ENCODE assay signal across 8 mouse cellular contexts in genomic region chr6:47794106-47794830, GRCm38 (mm10). TPM values are rescaled to one million over a fixed set of nuclear protein-coding genes. Genes with fewer than 3 reads are reported as not detected.
DNase-seq lines count a peak whose midpoint lies in the region; ATAC-seq and TF ChIP-seq lines count a peak whose summit lies in the region.

No protein-coding gene starts in this region.

- H3K27me3 ChIP-seq in neural tube, embryonic 13.5 days = no peaks in the 10 kb centered on the region
- H3K27me3 ChIP-seq in neural tube, embryonic 15.5 days (replicated peaks) = no peaks in the 10 kb centered on the region

- WGBS in neural tube, embryonic 13.5 days = 45% methylated on average over 10 of the region's 10 CpGs
- WGBS in neural tube, embryonic 15.5 days = 51% methylated on average over 10 of the region's 10 CpGs
- 69% methylated on average over 10 of the region's 10 CpGs for WGBS in bone marrow, adult 2 months

- TF ChIP-seq POLR2A in bone marrow, adult 2 months (IDR thresholded peaks at IDR 0.05; ENCODE audit: borderline replicate concordance, control insufficient read depth, low read depth, low read length) = no peak

- H3K9ac ChIP-seq in neural tube, embryonic 13.5 days = no peak overlapping the region
- H3K9ac ChIP-seq in neural tube, embryonic 15.5 days (replicated peaks) = no peak overlapping the region

- no peaks in the 10 kb centered on the region for H3K4me1 ChIP-seq in neural tube, embryonic 13.5 days (replicated peaks)
- H3K4me1 ChIP-seq in neural tube, embryonic 15.5 days = peaks cover 1% of the 10 kb centered on the region; the same call in 1 of the 2 replicates
- H3K4me1 ChIP-seq in bone marrow, adult 2 months (ENCODE audit: control insufficient read depth, insufficient read depth, low read length) = no peaks in the 10 kb centered on the region; the same call in none of the 2 replicates

- peaks cover 51% of the 10 kb centered on the region for H3K36me3 ChIP-seq in neural tube, embryonic 13.5 days
- H3K36me3 ChIP-seq in neural tube, embryonic 15.5 days = peaks cover 47% of the 10 kb centered on the region

- H3K9me3 ChIP-seq in neural tube, embryonic 13.5 days = no peaks in the 10 kb centered on the region
- no peaks in the 10 kb centered on the region for H3K9me3 ChIP-seq in neural tube, embryonic 15.5 days (replicated peaks)

- no peak overlapping the region for H3K4me2 ChIP-seq in neural tube, embryonic 13.5 days
- no peak overlapping the region for H3K4me2 ChIP-seq in neural tube, embryonic 15.5 days

- TF ChIP-seq CTCF in bone marrow, adult 2 months (IDR thresholded peaks at IDR 0.05; ENCODE audit: control insufficient read depth, insufficient read depth, low read length) = peak; percentile 28

- ATAC-seq in neural tube, embryonic 13.5 days (ENCODE audit: low read depth) = peak; percentile 44; the same call in 1 of the 2 replicates
- no peak for ATAC-seq in neural tube, embryonic 15.5 days (ENCODE audit: low FRiP score)

- H3K4me3 ChIP-seq in neural tube, embryonic 13.5 days = no peak overlapping the region
- no peak overlapping the region for H3K4me3 ChIP-seq in neural tube, embryonic 15.5 days (replicated peaks)
- H3K4me3 ChIP-seq in bone marrow, adult 2 months (replicated peaks; ENCODE audit: control insufficient read depth, low read depth, low read length) = no peak overlapping the region

- DNase-seq in gastrocnemius, adult 18-20 months (ENCODE audit: low spot score) = peak; percentile 18
- DNase-seq in gastrocnemius, postnatal 4 days (ENCODE audit: low spot score in 2 of 2) = no peak
- DNase-seq in kidney, postnatal 14 days = peak; percentile 58
- peak; percentile 63 for DNase-seq in thymus, postnatal 4 days
- no peak for DNase-seq in spleen, adult 18-20 months

- H3K27ac ChIP-seq in neural tube, embryonic 13.5 days (replicated peaks) = no peak overlapping the region
- no peak overlapping the region for H3K27ac ChIP-seq in neural tube, embryonic 15.5 days (replicated peaks)
- no peak overlapping the region for H3K27ac ChIP-seq in bone marrow, adult 2 months (ENCODE audit: control insufficient read depth, insufficient read depth, low read depth, low read length, poor library complexity)

RNA-seq across cellular contexts. Expression of gene Pdia4, which starts 19.0 kb away (rescaled TPM):
- total RNA-seq in gastrocnemius, adult 18-20 months (2021) = 10 to 100 TPM; 10.2 to 14.4 TPM
- total RNA-seq in gastrocnemius, postnatal 4 days (2021) = 10 to 100 TPM; 60.3 to 64.3 TPM
- polyA plus RNA-seq in neural tube, embryonic 13.5 days (2015; fragmentation: Nextera tagmentation; extraction: Ambion mirVana) = 187 and 204 TPM in 2 replicates
- polyA plus RNA-seq in neural tube, embryonic 15.5 days (2015; fragmentation: Nextera tagmentation; extraction: Ambion mirVana) = 147 and 177 TPM in 2 replicates
- 14.3 and 39.4 TPM in 2 replicates for polyA plus RNA-seq in bone marrow, adult 2 months (2011; ENCODE audit: insufficient read depth, insufficient read length, low replicate concordance, missing spikeins)

RNA-seq across cellular contexts. Expression of gene Zfp786, which starts 36.4 kb away (rescaled TPM):
- under 1 TPM; 0.73 to 0.76 TPM for total RNA-seq in gastrocnemius, adult 18-20 months (2021)
- total RNA-seq in gastrocnemius, postnatal 4 days (2021) = 1 to 10 TPM; 1.0 to 1.3 TPM
- polyA plus RNA-seq in neural tube, embryonic 13.5 days (2015; fragmentation: Nextera tagmentation; extraction: Ambion mirVana) = 16.6 and 17.1 TPM in 2 replicates
- 14.4 and 16.4 TPM in 2 replicates for polyA plus RNA-seq in neural tube, embryonic 15.5 days (2015; fragmentation: Nextera tagmentation; extraction: Ambion mirVana)
- not detected in 2 replicates for polyA plus RNA-seq in bone marrow, adult 2 months (2011; ENCODE audit: insufficient read depth, insufficient read length, low replicate concordance, missing spikeins)

RNA-seq across cellular contexts. Expression of gene Zfp398, which starts 41.2 kb away (rescaled TPM):
- total RNA-seq in gastrocnemius, adult 18-20 months (2021) = 1 to 10 TPM; 4.7 to 5.6 TPM
- total RNA-seq in gastrocnemius, postnatal 4 days (2021) = 1 to 10 TPM; 7.5 to 8.8 TPM
- polyA plus RNA-seq in neural tube, embryonic 13.5 days (2015; fragmentation: Nextera tagmentation; extraction: Ambion mirVana) = 15.7 and 17.3 TPM in 2 replicates
- polyA plus RNA-seq in neural tube, embryonic 15.5 days (2015; fragmentation: Nextera tagmentation; extraction: Ambion mirVana) = 17.3 and 17.4 TPM in 2 replicates
- polyA plus RNA-seq in bone marrow, adult 2 months (2011; ENCODE audit: insufficient read depth, insufficient read length, low replicate concordance, missing spikeins) = 2.3 and 5.7 TPM in 2 replicates

Comparison
In these comparisons a context has a peak if more than half of its experiments do, and no peak if none do; other contexts are left out.
1. DNase-seq: peak in gastrocnemius, adult 18-20 months (single experiment), kidney, postnatal 14 days (single experiment) and thymus, postnatal 4 days (single experiment); none in gastrocnemius, postnatal 4 days (0 of 2) and spleen, adult 18-20 months (0 of 2).
2. RNA of gene Zfp786, which starts 36.4 kb away (polyA plus RNA-seq): 16.6 to 17.1 TPM in neural tube, embryonic 13.5 days and 14.4 to 16.4 TPM in neural tube, embryonic 15.5 days; not detected in bone marrow, adult 2 months; every median in the first group is over 10 times any median in the second.